Mouse (Mus musculus) cortical plate, adult 2 months (tissue): ENCODE measurements around the gene Cpeb3. TPM values are rescaled to one million over a fixed set of nuclear protein-coding genes. Genes with fewer than 3 reads are reported as not detected.
"Not testable (repeated sequence)": the region's sequence is repeated elsewhere in the genome, so short reads cannot be mapped to it uniquely, and the experiment has no call there.

ENCODE experiments used
- H3K27ac ChIP-seq: fragments of 200-500 bp; 2 replicates; pipeline ENCODE4 v1.5.1; 2012; ENCODE audit warnings: low read length, control low read depth, inconsistent platforms; ENCODE audit not compliant: insufficient read depth
- H3K4me1 ChIP-seq: fragments of 200-500 bp; 2 replicates; pipeline ENCODE4 v1.6.1; 2011; ENCODE audit warnings: low read length; ENCODE audit not compliant: control insufficient read depth, insufficient read depth
- H3K4me3 ChIP-seq: fragments of 200-500 bp; 2 replicates; pipeline ENCODE4 v1.5.1; 2011; ENCODE audit warnings: mild to moderate bottlenecking, low read length, control low read depth; ENCODE audit not compliant: insufficient read depth
- CTCF ChIP-seq: fragments of 200-500 bp; IDR thresholded peaks from 2 replicates; pipeline ENCODE4 v1.5.1; 2011; ENCODE audit warnings: mild to moderate bottlenecking, control low read depth, low read length; ENCODE audit not compliant: insufficient read depth; ENCODE audit errors: extremely low read depth
- POLR2A ChIP-seq: fragments of 200-500 bp; IDR thresholded peaks from 2 replicates; pipeline ENCODE4 v1.6.1; 2011; ENCODE audit warnings: mild to moderate bottlenecking, low read length, control low read depth; ENCODE audit not compliant: insufficient read depth; ENCODE audit errors: extremely low read depth
- polyA plus RNA-seq: library from polyadenylated mRNA; depleted of rRNA; stranded (reverse); fragments of >200 nt; gene quantifications from 2 replicates; pipeline ENCODE4 v1.2.3, GENCODE M21; 2012

Cpeb3 gene
- polyA plus RNA-seq, 1 experiment = 35.8 TPM

- H3K27ac ChIP-seq = no peak overlapping the region
- no peak for TF ChIP-seq POLR2A
- no peak for TF ChIP-seq CTCF
- H3K4me1 ChIP-seq = no peaks in the 10 kb centered on the region
- H3K4me3 ChIP-seq = peak overlapping the region; percentile 99
These were observed 36.3 kb downstream of the Cpeb3 start for GRCm38 (mm10) chr19:37172096-37172495.

GRCm38 (mm10) chr19:37156770-37157336 is 51.5 kb downstream of the Cpeb3 start:
- Histone ChIP-seq H3K4me1 (peaks cover 4% of the 10 kb centered on the region; the same call in 1 of the 2 replicates), H3K27ac (no peak overlapping the region), H3K4me3 (no peak overlapping the region)
- TF ChIP-seq CTCF (no peak), POLR2A (no peak)

GRCm38 (mm10) chr19:37156040-37156439 is 52.4 kb downstream of the Cpeb3 start:
- H3K27ac ChIP-seq = no peak overlapping the region

GRCm38 (mm10) chr19:37147145-37147544 is 61.3 kb downstream of the Cpeb3 start:
- TF ChIP-seq CTCF (no peak), POLR2A (no peak)
- no peak overlapping the region for H3K4me3 ChIP-seq
- no peak overlapping the region for H3K27ac ChIP-seq
- no peaks in the 10 kb centered on the region; the same call in 1 of the 2 replicates for H3K4me1 ChIP-seq

More at GRCm38 (mm10) chr19:37156040-37156439, 52.4 kb downstream of the Cpeb3 start:
- TF ChIP-seq CTCF = no peak
- TF ChIP-seq POLR2A = no peak
- Histone ChIP-seq H3K4me1 (peaks cover 4% of the 10 kb centered on the region; the same call in 1 of the 2 replicates), H3K4me3 (no peak overlapping the region)

GRCm38 (mm10) chr19:37145846-37146245 is 62.6 kb downstream of the Cpeb3 start:
- no peak for TF ChIP-seq CTCF
- TF ChIP-seq POLR2A = no peak

GRCm38 (mm10) chr19:37145401-37145800 is 63.0 kb downstream of the Cpeb3 start:
- Histone ChIP-seq H3K27ac (no peak overlapping the region), H3K4me3 (no peak overlapping the region), H3K4me1 (no peaks in the 10 kb centered on the region; the same call in 1 of the 2 replicates)
- TF ChIP-seq CTCF (no peak), POLR2A (no peak)

More at GRCm38 (mm10) chr19:37145846-37146245, 62.6 kb downstream of the Cpeb3 start:
- no peaks in the 10 kb centered on the region; the same call in 1 of the 2 replicates for H3K4me1 ChIP-seq
- no peak overlapping the region for H3K4me3 ChIP-seq
- no peak overlapping the region for H3K27ac ChIP-seq

GRCm38 (mm10) chr19:37141623-37142022 is 66.8 kb downstream of the Cpeb3 start:
- TF ChIP-seq POLR2A = no peak
- TF ChIP-seq CTCF = no peak
- H3K4me1 ChIP-seq = no peaks in the 10 kb centered on the region; the same call in 1 of the 2 replicates
- H3K4me3 ChIP-seq = no peak overlapping the region
- H3K27ac ChIP-seq = no peak overlapping the region

GRCm38 (mm10) chr19:37137133-37137532 is 71.3 kb downstream of the Cpeb3 start:
- H3K27ac ChIP-seq = no peak overlapping the region
- no peak overlapping the region for H3K4me3 ChIP-seq
- peaks cover 1% of the 10 kb centered on the region; the same call in 1 of the 2 replicates for H3K4me1 ChIP-seq
- TF ChIP-seq POLR2A (no peak), CTCF (no peak)

- not testable (repeated sequence) for H3K4me1 ChIP-seq, H3K27ac ChIP-seq, H3K4me3 ChIP-seq
These were observed 72.9 kb downstream of the Cpeb3 start for GRCm38 (mm10) chr19:37135459-37135858.

GRCm38 (mm10) chr19:37133666-37134065 is 74.7 kb downstream of the Cpeb3 start:
- Histone ChIP-seq H3K4me3 (no peak overlapping the region), H3K27ac (no peak overlapping the region), H3K4me1 (peaks cover 3% of the 10 kb centered on the region; the same call in 1 of the 2 replicates)
- TF ChIP-seq POLR2A (no peak), CTCF (no peak)
